Mouse (Mus musculus) forelimb bud, embryonic 11.5 days (tissue): Measurements from ENCODE around the gene Ube2v1.

Source experiments
- DNase-seq: peaks from one replicate; pipeline ENCODE4 v3.0.0-alpha.2; 2012; ENCODE audit warnings: low read depth, low spot score

Ube2v1 gene

GRCm38 (mm10) chr2:167593551-167594250 lies 38.2 kb downstream of the Ube2v1 start:
- DNase-seq: no peak

DNA sequence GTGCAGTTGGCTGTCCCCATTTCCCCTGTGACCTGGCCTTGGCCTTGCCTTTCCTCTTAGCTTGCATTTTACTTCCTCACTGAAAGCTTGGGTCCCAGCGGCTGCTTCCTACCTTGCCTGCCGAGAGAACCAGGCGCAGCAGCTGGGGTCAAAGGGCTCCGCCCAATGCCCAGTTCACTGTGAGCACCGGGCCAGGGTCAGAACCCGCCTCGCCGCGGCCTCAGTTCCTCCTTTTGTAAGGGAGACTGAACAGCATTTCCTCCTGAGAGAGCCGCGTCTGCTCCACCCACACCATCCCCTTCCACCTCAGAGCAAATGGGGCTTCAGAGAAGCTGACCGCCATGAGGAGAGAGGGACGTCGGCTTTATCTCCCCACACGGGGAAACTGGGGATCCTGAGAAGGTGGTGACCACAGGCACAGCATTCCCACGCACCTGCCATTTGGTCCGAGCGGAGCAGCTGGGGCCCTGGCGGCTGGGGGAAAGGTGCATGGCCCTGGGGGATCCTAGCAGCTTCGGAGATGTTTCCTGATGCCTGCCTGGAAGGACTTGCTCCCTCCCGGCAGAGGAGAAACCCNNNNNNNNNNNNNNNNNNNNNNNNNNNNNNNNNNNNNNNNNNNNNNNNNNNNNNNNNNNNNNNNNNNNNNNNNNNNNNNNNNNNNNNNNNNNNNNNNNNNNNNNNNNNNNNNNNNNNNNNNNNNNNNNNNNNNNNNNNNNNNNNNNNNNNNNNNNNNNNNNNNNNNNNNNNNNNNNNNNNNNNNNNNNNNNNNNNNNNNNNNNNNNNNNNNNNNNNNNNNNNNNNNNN lies 42.9 kb downstream of the Ube2v1 start:
- no peak for DNase-seq

GRCm38 (mm10) chr2:167586976-167587375 lies 44.9 kb downstream of the Ube2v1 start:
- no peak for DNase-seq

DNA sequence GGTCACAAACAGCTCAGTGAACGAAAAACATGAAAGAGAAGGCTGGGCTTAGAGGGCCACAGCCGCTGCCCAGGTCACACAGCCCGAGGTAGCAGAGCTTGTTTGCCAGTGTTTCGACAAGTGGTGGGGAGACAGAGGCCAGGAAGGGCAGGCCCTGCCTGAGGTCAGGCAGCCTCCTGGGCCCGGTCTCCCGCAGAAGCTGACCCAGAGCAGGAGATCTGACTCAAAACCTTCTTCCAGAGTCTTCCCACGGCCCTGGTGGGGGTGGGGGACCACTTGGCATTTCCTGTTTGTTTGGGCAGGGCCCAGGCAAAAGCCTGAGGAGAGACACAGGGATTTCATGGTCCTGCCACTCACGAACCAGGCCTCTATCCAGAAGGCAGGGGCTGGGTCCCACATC lies 45.9 kb downstream of the Ube2v1 start:
- no peak for DNase-seq

GRCm38 (mm10) chr2:167585273-167585672 lies 46.6 kb downstream of the Ube2v1 start:
- DNase-seq: no peak

DNA sequence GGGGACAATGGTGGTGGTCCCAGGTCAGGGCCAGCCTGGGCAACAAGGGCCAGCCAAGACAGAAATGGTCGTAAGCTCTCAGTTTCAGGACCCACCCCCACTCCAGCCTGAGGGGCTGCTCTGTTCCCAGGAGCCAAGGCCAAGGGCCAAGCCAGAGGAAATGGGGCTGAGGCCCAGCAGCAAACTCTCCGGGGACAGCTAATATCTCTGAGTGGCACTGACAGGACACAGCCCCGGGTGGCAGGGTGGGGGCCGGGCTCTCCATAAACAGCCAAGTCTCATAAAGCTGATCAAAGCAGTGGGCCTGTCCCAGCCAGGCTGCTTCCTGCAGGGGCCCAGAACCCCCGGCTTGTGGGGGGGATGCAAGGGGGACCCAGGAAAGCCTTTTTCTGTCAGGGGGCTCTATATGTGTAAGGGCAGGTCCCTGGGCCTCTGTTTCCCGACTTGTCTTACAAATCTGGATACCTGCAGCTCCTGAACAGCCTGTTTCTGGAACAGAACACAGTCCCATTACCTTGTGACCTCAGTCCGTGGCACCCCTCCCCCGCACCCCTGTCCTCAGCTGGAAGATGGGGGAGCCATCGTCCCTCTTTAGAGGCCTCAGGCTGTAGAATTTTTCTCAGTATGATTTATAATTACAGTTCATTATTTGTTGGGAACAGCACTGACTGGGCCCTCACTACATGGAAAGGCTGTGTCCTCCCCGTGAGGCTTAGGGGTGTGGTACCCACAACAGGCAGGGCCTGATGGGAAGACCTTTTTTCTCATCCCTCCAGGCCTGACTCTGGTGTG lies 48.5 kb downstream of the Ube2v1 start:
- peak; percentile 54 for DNase-seq

- DNase-seq: no peak
These were observed 53.4 kb downstream of the Ube2v1 start for GRCm38 (mm10) chr2:167578521-167578920.

- no peak for DNase-seq
These were observed 54.6 kb downstream of the Ube2v1 start for GRCm38 (mm10) chr2:167577186-167577785.

DNA sequence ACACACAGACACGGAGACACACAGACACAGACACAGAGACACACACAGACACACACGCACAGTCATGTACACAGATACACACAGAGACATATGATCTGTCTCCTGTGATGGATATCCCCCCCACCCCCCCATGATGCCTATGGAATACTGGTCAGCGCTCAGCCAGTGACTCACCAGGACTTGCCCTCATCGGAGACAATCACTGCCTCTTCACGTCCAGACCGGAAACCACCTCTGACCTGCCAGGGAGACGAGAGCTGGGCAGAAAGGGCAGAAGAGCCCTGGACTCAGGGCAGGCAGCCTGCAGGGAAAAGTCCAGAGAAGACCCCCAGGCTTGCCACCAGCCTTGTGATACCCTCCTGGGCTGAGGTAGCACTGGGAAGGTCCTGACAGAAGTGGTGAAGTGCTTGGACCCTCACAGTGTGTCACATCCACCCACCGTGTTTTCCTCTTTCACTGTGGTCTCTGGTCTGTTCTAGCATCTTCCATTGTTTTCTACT lies 55.7 kb downstream of the Ube2v1 start:
- no peak for DNase-seq

DNA sequence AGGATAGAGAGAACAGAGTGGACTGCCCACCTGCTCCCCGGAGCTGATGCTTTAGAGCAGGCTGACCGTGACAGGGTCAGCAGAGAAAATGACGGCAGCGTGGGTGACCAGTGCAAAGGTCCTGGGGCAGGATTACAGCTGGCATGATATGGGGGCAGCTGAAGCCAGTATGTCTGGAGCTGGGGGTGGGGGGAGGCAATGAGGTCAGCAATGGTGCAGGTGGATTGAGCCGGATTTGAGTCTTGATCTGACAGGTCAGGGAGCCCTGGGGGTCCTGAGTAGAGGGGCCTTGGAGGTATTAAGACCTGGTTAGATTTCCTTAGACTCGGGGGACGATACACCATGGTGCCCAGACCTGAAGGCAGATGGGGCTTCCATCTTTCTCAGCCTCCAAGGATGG lies 56.3 kb downstream of the Ube2v1 start:
- no peak for DNase-seq

GRCm38 (mm10) chr2:167574814-167575213 lies 57.1 kb downstream of the Ube2v1 start:
- DNase-seq: no peak

DNA sequence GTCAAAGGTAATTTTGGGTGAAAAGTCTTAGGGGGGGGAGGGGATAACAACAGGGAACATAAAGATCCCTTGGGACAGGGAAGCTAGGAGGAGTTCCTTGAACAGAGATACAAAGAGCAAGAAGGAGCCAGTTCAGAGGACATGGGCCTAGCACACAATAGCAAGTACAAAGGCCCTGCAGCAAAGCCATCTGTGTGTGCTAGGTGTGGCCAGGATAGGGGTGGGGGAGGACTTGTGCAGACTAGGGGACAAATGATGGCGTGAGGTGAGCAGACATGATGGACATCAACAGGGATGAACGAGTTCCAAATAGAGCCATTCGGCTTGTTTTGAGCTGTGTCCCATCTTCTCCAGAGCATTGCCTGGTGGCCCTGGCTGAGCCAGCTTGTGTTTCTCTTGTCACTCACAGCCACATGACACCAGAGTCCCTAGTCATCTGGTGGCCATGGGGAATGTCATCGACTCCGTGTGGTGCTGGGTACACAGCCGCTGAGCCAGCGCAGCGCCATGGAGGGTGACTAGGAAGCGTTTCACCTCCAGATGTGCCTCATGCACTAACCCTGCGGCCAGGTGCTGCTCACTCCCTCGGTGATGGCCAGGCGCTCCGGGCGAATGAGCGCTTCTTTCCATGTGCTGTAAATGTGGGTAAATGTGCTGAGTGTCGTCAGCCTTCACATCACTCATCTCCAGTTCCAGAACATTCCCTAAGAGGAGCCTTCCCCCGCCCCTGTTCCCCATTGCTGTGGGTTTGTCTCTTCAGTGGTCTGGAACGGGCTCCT lies 60.3 kb downstream of the Ube2v1 start:
- no peak for DNase-seq

GRCm38 (mm10) chr2:167570815-167571214 lies 61.1 kb downstream of the Ube2v1 start:
- DNase-seq: no peak

DNA sequence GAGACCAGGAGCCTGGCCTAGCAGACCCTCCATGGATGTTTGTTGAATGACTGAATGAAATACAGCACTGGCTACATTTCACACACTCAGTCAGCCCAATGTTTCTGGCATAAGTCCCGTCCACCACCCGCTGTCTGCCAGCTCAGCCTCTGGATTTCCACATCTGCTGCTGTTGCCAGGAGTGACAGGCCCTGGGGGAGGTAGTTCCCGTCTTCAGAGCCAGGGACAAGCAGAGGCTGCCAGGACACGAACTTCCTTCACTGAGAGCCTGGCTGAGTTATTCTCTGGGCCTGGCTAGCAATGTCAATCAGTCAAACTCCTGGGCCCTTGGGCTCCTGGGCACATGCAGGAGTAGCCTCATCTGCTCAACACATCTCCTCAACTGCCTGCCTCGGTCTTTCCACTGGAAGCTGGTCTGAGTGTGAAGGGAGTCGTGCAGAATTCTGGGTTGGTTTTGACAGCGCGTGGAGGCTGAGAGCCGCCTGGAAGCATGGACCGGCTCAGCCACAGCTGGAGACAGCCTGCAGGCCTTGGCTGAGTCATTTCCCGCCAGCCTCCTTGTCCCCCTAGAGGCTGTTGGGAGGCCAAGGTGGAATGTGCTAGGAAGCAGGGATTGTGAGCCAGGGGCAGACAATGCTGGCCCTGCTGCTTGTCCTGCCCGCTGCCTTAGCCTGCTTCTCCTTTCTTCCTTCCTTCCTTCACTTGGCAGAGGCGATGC lies 61.8 kb downstream of the Ube2v1 start:
- no peak for DNase-seq

DNA sequence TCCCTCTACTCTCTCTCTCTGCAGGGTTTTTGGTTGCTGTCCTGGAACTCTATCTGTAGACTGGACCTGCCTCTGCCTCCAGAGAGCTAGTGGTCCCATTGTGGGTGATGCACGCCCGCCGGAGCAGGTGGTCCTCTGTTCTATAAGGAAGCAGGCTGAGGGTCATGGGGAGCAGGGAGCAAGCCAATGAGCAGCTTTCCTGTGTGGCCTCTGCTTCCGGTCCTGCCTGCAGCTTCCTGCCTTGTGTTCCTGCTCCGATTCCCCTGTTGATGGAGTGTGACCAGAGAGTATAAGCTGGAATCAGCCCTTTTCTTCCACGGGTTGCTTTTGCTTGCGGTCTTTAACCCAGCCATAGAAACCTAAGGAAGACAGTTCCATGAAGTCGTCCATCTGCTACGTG lies 63.8 kb downstream of the Ube2v1 start:
- no peak for DNase-seq

- peak; percentile 82 for DNase-seq
These were observed 66.2 kb downstream of the Ube2v1 start for GRCm38 (mm10) chr2:167565682-167566081.

GRCm38 (mm10) chr2:167565312-167565656 lies 66.6 kb downstream of the Ube2v1 start:
- DNase-seq: no peak

GRCm38 (mm10) chr2:167564551-167565311 lies 67.2 kb downstream of the Ube2v1 start:
- no peak for DNase-seq

GRCm38 (mm10) chr2:167563703-167564102 lies 68.2 kb downstream of the Ube2v1 start:
- peak; percentile 86 for DNase-seq

DNA sequence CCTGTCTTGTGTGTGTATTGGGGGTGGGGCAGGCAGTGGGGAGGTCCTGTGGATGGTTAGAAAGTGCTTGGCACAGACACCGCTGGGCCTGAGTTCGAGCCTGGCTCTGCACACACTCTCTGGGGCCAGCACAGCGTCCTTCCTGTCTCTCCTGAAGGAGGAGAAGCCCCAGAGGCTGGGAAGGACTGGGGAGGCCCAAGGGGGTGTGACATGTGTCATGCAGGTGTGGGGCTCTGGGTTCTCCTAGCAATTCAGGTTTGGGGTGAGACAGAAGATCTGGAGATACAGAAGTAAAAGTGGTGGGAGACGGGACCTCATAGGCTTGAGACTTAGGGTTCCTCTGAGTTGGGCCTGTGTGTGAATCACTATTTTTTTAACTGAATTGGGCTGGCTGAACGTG lies 68.9 kb downstream of the Ube2v1 start:
- no peak for DNase-seq
